Mouse (Mus musculus): ENCODE data around the gene Mpnd. TPM values are rescaled to one million over a fixed set of nuclear protein-coding genes. Genes with fewer than 3 reads are reported as not detected.

The Mpnd gene
- polyA plus RNA-seq, 1 experiment = 55.4 TPM

DNA sequence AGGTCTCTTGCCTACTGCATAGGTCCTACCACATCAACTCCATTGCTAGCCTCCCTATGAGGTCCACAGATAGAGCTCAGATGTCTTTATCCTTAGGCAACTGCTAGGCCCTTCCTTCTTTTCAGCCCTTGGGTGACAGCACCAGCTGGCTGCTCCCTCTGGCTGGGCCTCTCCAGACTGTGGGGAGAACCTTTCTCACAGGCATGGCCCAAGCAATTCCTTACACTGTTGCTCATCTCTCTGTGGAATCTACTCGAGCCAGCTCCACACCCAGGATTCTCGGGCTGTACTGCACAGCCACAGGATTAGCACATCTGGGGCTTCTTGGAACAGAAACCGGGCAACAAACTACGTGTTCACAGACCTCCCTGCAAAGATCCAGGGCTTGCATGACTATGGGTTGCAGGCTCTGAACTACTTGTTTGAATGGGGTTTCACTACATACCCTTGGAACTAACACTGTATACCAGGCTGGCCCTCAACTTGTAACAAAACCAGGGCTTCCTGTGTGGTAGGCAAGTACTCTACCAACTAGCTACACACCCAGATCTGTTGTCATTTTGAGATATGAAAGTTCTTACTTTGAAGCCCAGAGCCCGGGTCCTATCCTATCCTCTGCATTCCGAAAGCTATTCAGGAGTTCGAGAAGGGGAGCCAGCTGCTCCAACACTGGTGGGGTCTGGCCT is 28.7 kb downstream of the Mpnd start:
- Histone ChIP-seq H3K36me3 (ENCODE audit: control insufficient read depth, insufficient read depth) (peaks cover 24% of the 10 kb centered on the region), H3ac (ENCODE audit: control insufficient read depth, insufficient read length, low read depth) (peak overlapping the region; percentile 99), H3K27me3 (ENCODE audit: control insufficient read depth, insufficient read depth, insufficient read length) (no peaks in the 10 kb centered on the region), H3K79me3 (ENCODE audit: low read depth) (peaks cover 63% of the 10 kb centered on the region), H3K79me2 (ENCODE audit: control insufficient read depth, insufficient read depth) (peaks cover 73% of the 10 kb centered on the region), H3K4me3 (ENCODE audit: insufficient read depth, poor library complexity, severe bottlenecking) (no peak overlapping the region)
- TF ChIP-seq MAX (IDR thresholded peaks at IDR 0.05) (no peak), CEBPB (IDR thresholded peaks at IDR 0.05; ENCODE audit: low read depth) (no peak), FOSL1 (IDR thresholded peaks at IDR 0.05; ENCODE audit: insufficient read depth, low read length, poor library complexity, severe bottlenecking) (no peak), MYOG (IDR thresholded peaks at IDR 0.05; ENCODE audit: control insufficient read depth, extremely low read depth, insufficient read length) (no peak), CTCF (IDR thresholded peaks at IDR 0.05; ENCODE audit: control insufficient read depth, insufficient read depth, insufficient read length) (no peak), MYOD1 (IDR thresholded peaks at IDR 0.05; ENCODE audit: control insufficient read depth, insufficient read length, low read depth) (no peak), USF1 (IDR thresholded peaks at IDR 0.05; ENCODE audit: low read depth) (no peak)

DNA sequence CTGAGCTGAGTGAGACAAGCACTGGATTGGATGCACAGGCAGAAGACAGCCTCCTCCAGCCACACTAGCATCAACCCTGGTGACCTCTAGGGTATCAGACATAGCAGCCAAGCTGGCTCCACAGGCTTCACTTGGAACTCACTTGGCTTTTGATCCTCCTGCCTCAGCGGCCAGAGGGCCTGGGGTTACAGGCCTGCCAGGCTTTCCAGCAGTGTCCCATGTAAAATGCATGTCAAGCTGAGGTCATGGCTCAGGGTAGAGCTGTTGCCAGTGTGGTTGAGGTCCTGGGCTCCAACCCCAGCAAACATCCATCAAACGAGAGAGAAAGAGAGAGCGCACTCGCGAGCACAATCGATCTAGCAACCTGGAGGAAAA is 29.2 kb downstream of the Mpnd start:
- H3K36me3 ChIP-seq (ENCODE audit: control insufficient read depth, insufficient read depth) = peaks cover 19% of the 10 kb centered on the region
- H3K79me2 ChIP-seq (ENCODE audit: control insufficient read depth, insufficient read depth) = peaks cover 67% of the 10 kb centered on the region
- H3K4me3 ChIP-seq (ENCODE audit: insufficient read depth, poor library complexity, severe bottlenecking) = no peak overlapping the region
- peak overlapping the region; percentile 99 for H3ac ChIP-seq (ENCODE audit: control insufficient read depth, insufficient read length, low read depth)
- H3K27me3 ChIP-seq (ENCODE audit: control insufficient read depth, insufficient read depth, insufficient read length) = no peaks in the 10 kb centered on the region
- TF ChIP-seq MYOG (IDR thresholded peaks at IDR 0.05; ENCODE audit: control insufficient read depth, extremely low read depth, insufficient read length) = no peak
- TF ChIP-seq CTCF (IDR thresholded peaks at IDR 0.05; ENCODE audit: control insufficient read depth, insufficient read depth, insufficient read length) = no peak
- no peak for TF ChIP-seq CEBPB (IDR thresholded peaks at IDR 0.05; ENCODE audit: low read depth)
- no peak for TF ChIP-seq MAX (IDR thresholded peaks at IDR 0.05)
- TF ChIP-seq FOSL1 (IDR thresholded peaks at IDR 0.05; ENCODE audit: insufficient read depth, low read length, poor library complexity, severe bottlenecking) = no peak
- no peak for TF ChIP-seq MYOD1 (IDR thresholded peaks at IDR 0.05; ENCODE audit: control insufficient read depth, insufficient read length, low read depth)
- no peak for TF ChIP-seq USF1 (IDR thresholded peaks at IDR 0.05; ENCODE audit: low read depth)
- H3K79me3 ChIP-seq (ENCODE audit: low read depth) = peaks cover 58% of the 10 kb centered on the region

DNA sequence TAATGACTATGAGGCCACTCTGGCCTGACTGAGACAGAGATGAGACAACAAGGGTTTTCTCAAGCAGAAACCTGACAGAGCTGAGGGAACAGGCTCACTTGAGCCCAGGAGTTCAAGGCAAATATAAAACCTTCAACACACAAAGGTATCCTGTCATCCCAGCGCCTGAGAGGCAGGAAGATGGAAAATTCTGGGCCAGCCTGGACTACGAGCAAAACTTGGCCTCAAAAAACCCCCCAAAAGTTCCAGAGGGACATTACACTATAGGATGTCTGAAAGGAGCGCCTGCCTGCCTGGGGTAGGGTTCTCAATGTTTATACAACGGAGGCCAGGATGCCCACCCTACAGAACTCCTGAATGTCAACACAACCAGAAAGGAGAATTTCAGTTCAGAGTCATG is 29.7 kb downstream of the Mpnd start:
- peak overlapping the region; percentile 91 for H3K4me3 ChIP-seq (ENCODE audit: insufficient read depth, poor library complexity, severe bottlenecking)
- H3K27me3 ChIP-seq (ENCODE audit: control insufficient read depth, insufficient read depth, insufficient read length) = no peaks in the 10 kb centered on the region
- peaks cover 62% of the 10 kb centered on the region for H3K79me2 ChIP-seq (ENCODE audit: control insufficient read depth, insufficient read depth)
- TF ChIP-seq MYOG (IDR thresholded peaks at IDR 0.05; ENCODE audit: control insufficient read depth, extremely low read depth, insufficient read length) = no peak
- TF ChIP-seq CEBPB (IDR thresholded peaks at IDR 0.05; ENCODE audit: low read depth) = no peak
- TF ChIP-seq MAX (IDR thresholded peaks at IDR 0.05) = no peak
- no peak for TF ChIP-seq MYOD1 (IDR thresholded peaks at IDR 0.05; ENCODE audit: control insufficient read depth, insufficient read length, low read depth)
- TF ChIP-seq CTCF (IDR thresholded peaks at IDR 0.05; ENCODE audit: control insufficient read depth, insufficient read depth, insufficient read length) = no peak
- H3K36me3 ChIP-seq (ENCODE audit: control insufficient read depth, insufficient read depth) = peaks cover 15% of the 10 kb centered on the region
- H3K79me3 ChIP-seq (ENCODE audit: low read depth) = peaks cover 53% of the 10 kb centered on the region
- H3ac ChIP-seq (ENCODE audit: control insufficient read depth, insufficient read length, low read depth) = peak overlapping the region; percentile 99

DNA sequence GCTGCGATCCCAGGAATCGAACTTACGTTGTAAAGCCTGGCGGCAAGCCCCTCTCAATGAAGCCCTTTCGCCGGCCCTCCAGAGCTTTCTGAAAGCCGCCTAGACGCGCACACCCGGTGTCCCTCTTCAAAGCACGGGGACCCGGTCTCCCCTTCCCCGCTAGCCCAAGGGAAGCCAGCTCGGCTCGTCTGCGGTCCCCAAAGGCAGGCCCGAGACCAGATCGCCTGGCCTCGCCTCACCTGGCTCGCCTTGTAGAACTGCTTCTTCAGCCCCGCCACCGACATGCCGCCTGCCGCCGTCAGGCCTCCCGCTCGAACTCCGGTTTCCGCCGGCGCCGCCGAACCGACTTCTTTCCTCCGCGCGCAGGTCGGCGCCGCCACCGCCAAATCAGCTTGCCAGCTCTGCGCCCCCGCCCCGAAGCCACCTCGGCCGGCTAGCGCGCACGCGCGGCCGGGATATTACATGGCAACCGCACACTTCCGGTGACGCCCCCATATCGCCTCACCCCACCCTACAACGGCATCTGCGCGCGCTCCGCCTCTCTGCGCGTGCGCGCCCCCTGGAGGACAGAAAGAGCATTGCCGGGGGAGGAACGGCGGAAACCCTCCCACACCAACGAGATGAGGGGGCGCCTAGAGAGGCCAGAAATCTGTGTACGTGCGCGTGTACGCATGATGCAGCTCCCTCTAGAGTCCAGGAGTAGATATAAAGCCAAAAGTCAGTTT is 30.8 kb downstream of the Mpnd start, which contains the start of gene Sh3gl1:
TSS of gene Sh3gl1 (minus strand) at position 460 of the 725 bp plus-strand sequence.
- Histone ChIP-seq H3K27me3 (ENCODE audit: control insufficient read depth, insufficient read depth, insufficient read length) (no peaks in the 10 kb centered on the region), H3ac (ENCODE audit: control insufficient read depth, insufficient read length, low read depth) (peak within 1 kb of the TSS; percentile 99), H3K36me3 (ENCODE audit: control insufficient read depth, insufficient read depth) (peaks cover 12% of the 10 kb centered on the region), H3K79me2 (ENCODE audit: control insufficient read depth, insufficient read depth) (peaks cover 62% of the 10 kb centered on the region), H3K4me3 (ENCODE audit: insufficient read depth, poor library complexity, severe bottlenecking) (peak within 1 kb of the TSS; percentile 91), H3K79me3 (ENCODE audit: low read depth) (peaks cover 52% of the 10 kb centered on the region)
- TF ChIP-seq MYOD1 (IDR thresholded peaks at IDR 0.05; ENCODE audit: control insufficient read depth, insufficient read length, low read depth) (no peak), FOSL1 (IDR thresholded peaks at IDR 0.05; ENCODE audit: insufficient read depth, low read length, poor library complexity, severe bottlenecking) (no peak), CEBPB (IDR thresholded peaks at IDR 0.05; ENCODE audit: low read depth) (no peak), MYOG (IDR thresholded peaks at IDR 0.05; ENCODE audit: control insufficient read depth, extremely low read depth, insufficient read length) (no peak), MAX (IDR thresholded peaks at IDR 0.05) (peak; percentile 90), CTCF (IDR thresholded peaks at IDR 0.05; ENCODE audit: control insufficient read depth, insufficient read depth, insufficient read length) (peak; percentile 97), USF1 (IDR thresholded peaks at IDR 0.05; ENCODE audit: low read depth) (no peak)

DNA sequence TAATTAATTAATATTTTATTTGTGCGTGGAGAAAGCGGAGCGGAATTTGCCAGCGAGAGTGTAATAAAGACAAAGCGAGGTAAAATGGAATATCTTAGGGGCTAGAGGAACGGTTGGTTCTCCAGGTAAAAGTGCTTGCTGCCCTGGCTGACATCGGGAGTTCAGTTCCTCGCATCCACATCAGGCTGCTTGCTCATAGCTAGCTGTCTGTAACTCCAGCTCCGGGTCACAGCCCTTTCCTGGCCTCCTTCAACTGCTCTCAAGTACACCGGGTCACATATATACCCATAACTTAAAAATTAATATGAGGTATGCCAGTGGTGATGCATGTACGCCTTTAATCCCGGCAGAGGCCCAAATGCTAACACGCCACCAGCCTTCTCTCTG is 31.4 kb downstream of the Mpnd start:
- H3K36me3 ChIP-seq (ENCODE audit: control insufficient read depth, insufficient read depth) = peaks cover 14% of the 10 kb centered on the region
- H3K27me3 ChIP-seq (ENCODE audit: control insufficient read depth, insufficient read depth, insufficient read length) = no peaks in the 10 kb centered on the region
- peaks cover 54% of the 10 kb centered on the region for H3K79me3 ChIP-seq (ENCODE audit: low read depth)
- peaks cover 62% of the 10 kb centered on the region for H3K79me2 ChIP-seq (ENCODE audit: control insufficient read depth, insufficient read depth)
- TF ChIP-seq MYOG (IDR thresholded peaks at IDR 0.05; ENCODE audit: control insufficient read depth, extremely low read depth, insufficient read length) (no peak), USF1 (IDR thresholded peaks at IDR 0.05; ENCODE audit: low read depth) (no peak), CEBPB (IDR thresholded peaks at IDR 0.05; ENCODE audit: low read depth) (no peak), FOSL1 (IDR thresholded peaks at IDR 0.05; ENCODE audit: insufficient read depth, low read length, poor library complexity, severe bottlenecking) (no peak), CTCF (IDR thresholded peaks at IDR 0.05; ENCODE audit: control insufficient read depth, insufficient read depth, insufficient read length) (no peak), MAX (IDR thresholded peaks at IDR 0.05) (no peak), MYOD1 (IDR thresholded peaks at IDR 0.05; ENCODE audit: control insufficient read depth, insufficient read length, low read depth) (no peak)
- peak overlapping the region; percentile 56 for H3ac ChIP-seq (ENCODE audit: control insufficient read depth, insufficient read length, low read depth)
- no peak overlapping the region for H3K4me3 ChIP-seq (ENCODE audit: insufficient read depth, poor library complexity, severe bottlenecking)

Data from C2C12 (cell line).